Mouse (Mus musculus) heart, postnatal 14 days (tissue): ENCODE measurements around the gene St3gal5. TPM values are rescaled to one million over a fixed set of nuclear protein-coding genes. Genes with fewer than 3 reads are reported as not detected.
A peak's percentile ranks its signal among the peaks of the same experiment; 100 is the strongest.

ENCODE experiments used
- DNase-seq, 2 experiments: peaks; one replicate each; pipeline ENCODE4 v3.0.0; 2021 to 2022
- intact Hi-C: fragments of 180-260 bp; cut with DNase I; formaldehyde crosslinking; loops from one replicate; pipeline ENCODE4 v1.15.1; 2025
- total RNA-seq, 2 experiments: library from RNA; stranded (reverse); gene quantifications; 2 replicates each; pipeline ENCODE4 v1.2.3; 2021

The St3gal5 gene
- total RNA-seq, 2 experiments from 2014 or later = 43.3 to 46.0 TPM

DNA sequence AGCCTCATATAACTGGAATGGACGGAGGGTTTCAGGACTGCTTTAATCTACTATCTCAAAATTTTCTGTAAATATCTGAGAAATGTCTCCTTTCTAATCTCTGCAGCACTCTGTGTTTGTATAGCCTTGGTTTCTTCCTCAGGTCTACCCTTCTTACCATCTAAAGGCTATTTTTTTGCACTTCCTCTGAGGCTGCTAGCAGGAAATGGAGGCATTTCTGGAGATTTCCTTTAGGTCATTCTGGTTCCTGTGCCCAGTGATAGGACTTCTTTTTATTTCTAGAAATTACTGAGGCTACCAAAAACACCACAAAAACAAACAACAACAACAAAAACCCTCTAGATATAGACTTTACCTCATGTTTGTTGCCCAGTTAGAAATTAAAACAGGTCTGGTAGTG, 4.3 kb upstream of the St3gal5 start:
- DNase-seq = no peak
- intact Hi-C loops = no loop called here

DNA sequence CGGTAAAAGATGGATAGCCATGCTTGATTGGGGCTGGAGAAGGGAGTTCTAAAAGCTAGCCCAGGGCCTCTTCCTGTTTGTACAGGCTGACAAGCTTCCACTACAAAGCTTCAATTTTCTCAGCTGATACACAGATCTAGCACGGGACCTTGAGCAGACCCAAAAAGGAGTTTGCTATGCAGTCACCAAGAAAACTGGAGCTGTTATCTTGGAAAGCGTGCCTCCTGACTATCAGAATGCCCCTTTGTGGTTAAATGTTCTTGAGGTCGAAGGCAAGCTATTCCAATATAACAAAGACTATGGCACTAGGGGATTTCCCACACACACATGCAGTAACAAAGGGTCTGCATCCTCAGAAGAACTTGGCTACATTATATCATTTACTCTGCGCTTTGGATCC, 1.2 kb upstream of the St3gal5 start:
- DNase-seq = no peak
- intact Hi-C loops = loop anchor here (5.0 kb wide), 2 partner anchors 66 to 119 kb away; no protein-coding TSS in a partner anchor

DNA sequence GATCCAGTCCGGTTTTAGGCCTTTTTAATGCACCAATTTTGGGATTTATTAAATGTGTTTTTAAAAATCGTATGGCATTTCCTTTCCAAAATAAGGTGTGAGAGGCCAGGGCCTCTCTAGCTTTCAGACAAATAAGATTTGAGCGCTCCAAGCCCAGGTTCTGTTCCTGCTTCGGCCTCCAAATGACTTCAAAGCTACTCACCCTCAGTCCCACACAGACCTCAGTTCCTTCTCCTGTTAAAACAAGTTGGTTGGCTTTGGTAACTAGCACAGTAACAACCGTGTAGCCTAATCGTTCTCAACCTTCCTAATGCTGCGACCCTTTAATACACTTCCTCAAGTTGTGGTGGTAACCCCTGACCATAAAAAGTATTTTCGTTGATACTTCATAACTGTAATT, 723 bp upstream of the St3gal5 start:
- no peak for DNase-seq
- intact Hi-C loops = loop anchor here (5.0 kb wide), 2 partner anchors 66 to 119 kb away; no protein-coding TSS in a partner anchor

DNA sequence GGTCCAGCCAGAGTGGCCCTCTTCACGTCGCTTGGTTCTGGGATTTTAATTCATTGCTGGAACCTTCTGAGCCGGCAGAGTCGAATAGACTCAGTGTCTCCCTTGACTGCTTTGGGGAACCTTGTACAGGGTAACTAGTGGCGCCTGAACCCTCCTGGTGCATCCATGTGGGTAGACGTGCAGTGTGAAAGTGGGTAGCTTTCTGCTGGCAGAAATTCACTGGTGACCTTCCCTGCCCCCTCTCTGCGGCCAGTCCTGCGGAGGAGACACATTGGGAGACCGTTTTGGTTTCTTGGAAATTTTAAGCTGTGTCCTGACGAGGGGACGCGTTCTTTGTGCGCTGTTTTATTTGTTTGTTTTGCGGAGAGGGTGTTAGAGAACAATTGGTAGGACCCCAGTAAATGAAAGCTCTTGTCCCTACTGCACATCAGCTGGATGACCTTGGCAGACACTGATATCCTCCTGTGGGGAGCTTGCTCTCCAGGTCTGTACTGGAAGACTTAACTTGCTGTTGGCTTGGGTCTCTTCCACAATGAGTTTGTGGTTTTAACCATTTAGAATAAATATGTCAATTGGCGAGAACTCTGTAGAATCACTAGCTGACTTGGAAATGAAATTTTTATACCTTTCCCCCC, 746 bp downstream of the St3gal5 start:
- intact Hi-C loops = loop anchor here (2.0 to 5.0 kb wide), 3 partner anchors 64 to 169 kb away; no protein-coding TSS in a partner anchor
- peak; percentile 8 to 38 for DNase-seq

DNA sequence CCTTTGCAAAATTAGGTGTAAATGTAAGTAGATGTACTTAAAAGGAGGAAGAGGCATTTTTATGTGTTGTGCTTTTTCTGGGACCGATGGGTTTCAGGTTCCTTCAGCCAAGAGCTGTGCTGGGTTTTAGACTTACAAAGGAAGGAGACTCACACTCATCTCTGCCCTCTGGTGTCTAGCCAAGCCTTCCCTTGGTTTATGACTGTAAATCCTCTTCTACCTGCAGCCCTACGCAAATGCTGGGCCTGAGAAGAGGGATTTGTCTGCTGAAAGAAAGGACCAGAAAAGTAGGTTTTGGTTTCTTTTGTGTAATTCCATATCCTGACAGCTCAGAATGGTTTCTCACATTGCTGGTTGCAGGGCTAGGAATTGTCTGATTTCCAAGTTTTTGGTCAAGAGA, 1.3 kb downstream of the St3gal5 start:
- no peak for DNase-seq
- intact Hi-C loops = loop anchor here (2.0 to 5.0 kb wide), 3 partner anchors 64 to 170 kb away; no protein-coding TSS in a partner anchor

GRCm38 (mm10) chr6:72099281-72099680, 1.9 kb downstream of the St3gal5 start:
- intact Hi-C loops = loop anchor here (2.0 to 5.0 kb wide), 3 partner anchors 63 to 170 kb away; no protein-coding TSS in a partner anchor
- no peak for DNase-seq

DNA sequence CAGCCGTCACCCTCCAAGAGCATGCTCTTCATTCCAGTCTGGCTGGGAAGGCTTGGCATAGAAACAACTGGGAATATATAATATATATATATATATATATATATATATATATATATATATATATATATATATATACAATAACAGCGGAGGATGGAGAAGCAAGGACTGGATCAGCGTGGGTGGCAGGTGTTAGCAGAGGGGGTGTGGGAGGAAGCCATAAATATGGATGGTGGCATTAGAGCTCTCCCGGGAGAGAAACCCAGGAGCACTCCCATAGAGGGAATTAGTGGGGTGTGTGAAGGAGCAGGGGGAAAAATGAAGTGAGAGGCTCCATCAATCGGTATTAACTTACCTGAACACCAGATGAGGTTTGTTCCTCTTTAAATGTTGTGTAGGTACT, 2.8 kb downstream of the St3gal5 start:
- intact Hi-C loops = no loop called here
- no peak for DNase-seq

DNA sequence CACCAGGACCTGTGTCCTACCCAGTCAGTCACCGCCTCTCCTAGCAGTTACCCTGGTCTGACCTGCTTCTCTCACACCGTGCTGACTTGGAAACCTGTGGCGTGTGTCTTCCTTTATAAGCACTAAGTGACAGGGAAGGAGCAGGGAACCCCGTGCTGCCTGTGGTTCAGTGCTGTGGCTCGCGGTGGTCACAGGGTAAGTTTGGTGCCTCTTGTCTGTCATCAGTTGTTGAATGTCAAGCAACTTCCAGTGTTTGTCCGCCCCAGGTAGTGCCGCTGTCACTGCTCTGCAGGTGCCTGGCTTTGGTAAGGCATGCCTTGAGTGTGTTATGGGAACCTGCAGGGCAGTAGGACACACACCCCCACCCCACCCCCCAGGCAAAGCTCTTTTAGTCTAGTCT, 3.5 kb downstream of the St3gal5 start:
- no peak for DNase-seq
- intact Hi-C loops = no loop called here

- intact Hi-C loops = no loop called here
Observed at GRCm38 (mm10) chr6:72101386-72101785, 4.0 kb downstream of the St3gal5 start.

DNA sequence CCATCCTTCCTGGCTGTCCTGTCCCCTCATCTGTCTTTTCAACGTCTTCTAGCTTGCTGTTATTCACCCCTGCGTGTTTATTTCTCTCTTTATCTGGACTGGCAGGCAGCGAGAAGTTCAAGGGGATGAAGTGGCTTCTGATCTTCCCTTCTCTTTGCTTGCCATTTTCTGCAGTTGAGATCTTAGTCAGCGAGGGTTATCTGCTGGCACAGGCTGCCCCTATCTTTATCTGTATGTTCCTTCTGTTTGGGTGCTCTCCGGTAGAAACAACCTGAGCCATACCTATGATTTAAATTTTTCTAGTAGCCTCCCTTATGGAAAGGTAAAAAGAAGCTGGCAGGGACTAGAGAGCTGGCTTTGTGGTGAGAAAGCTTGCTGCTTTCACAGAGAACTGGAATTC, 4.7 kb downstream of the St3gal5 start:
- no peak for DNase-seq
- intact Hi-C loops = no loop called here

More at GRCm38 (mm10) chr6:72101386-72101785, 4.0 kb downstream of the St3gal5 start:
- DNase-seq = no peak

GRCm38 (mm10) chr6:72104534-72104933, 7.1 kb downstream of the St3gal5 start:
- intact Hi-C loops = no loop called here
- no peak for DNase-seq

- intact Hi-C loops = no loop called here
- no peak for DNase-seq
Observed at GRCm38 (mm10) chr6:72108941-72109892, 11.8 kb downstream of the St3gal5 start.

GRCm38 (mm10) chr6:72110577-72110976, 13.2 kb downstream of the St3gal5 start:
- DNase-seq = no peak
- intact Hi-C loops = no loop called here

DNA sequence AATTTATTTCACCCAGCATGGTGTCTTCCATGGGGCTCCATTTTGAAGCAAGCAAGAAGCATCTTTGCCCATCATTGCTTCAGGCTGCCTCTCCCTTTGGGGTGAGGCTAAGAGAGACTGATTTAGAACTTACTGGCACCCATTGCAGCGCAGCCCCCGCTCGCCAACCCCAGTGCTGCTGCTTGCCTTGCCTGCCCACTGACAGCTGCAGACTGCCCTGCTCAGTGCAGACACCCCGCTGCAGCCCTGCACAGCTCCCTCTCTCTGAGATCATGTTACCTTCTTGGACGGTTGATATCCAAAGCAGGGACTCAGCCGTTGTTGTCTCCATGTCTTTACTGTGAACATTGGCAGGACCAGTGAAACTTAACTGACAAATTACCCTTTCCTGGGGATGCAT, 15.2 kb downstream of the St3gal5 start:
- intact Hi-C loops = no loop called here
- no peak for DNase-seq

GRCm38 (mm10) chr6:72113093-72113702, 15.8 kb downstream of the St3gal5 start:
- no peak for DNase-seq
- intact Hi-C loops = no loop called here

DNA sequence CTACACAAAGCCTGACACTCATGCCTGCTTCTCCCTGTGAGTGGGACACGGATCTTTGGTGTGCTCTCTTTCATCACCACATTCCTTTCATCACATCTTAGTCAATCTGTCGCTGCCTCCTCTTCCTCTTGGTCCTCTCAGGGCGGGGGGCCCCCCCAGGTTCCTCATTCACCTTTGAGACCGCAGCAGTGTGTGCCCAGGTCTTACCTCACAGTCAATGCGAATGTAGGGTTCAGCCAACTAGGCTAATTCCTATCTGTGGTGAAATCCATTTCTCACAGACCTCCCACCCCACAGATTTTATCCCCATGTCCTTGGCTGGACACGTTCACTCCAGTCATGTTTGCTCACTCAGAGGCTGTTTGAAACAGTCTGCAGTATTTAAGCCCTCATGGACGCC, 17.5 kb downstream of the St3gal5 start:
- intact Hi-C loops = no loop called here
- no peak for DNase-seq

DNA sequence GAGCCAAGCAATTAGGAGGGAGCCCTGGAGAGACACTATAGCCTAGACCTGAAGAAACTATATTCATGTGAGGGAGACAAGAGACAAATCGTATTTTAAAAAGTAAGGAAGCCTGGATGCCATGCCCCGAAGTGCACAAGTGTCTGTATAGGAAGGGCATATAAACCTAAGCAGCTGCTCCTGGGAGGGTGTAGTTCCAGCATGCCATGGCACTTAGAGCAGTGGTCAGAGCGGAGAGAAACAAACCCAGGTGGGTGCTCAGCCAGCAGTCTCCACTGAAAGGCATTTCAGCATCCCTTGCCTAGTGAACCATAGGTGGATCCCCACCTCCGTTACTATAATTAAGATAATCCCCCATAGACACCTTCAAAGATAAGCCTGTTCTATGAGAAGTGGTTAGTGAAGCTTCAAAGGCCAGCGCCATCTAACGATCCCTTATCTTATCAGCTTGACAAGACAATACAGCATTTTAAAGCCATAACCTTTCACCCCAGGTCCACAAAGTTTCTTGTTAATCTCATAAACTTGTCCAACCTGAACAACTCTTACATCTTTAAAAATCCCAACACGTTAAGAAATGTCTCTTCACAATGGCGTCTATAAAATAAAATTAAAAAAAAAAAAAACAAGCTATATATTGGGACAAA, 20.1 kb downstream of the St3gal5 start:
- no peak for DNase-seq
- intact Hi-C loops = no loop called here

DNA sequence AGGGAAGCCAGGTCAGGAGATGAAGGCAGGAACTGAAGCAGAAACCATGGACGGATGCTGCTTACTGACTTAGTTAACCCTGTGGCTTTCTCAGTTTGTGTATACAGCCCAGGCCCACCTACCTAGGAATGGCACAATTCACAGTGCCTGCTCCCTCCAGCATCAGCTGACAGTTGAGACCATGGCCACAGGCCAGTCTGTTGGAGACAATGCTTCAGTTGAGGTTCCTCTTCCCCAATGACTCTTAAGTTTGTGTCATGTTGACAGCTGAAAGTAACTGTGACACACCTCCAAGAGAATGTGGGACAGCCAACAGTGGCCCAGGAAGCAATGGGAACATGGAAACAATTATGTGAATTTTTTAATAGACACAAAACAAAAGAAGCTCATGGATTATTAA, 22.5 kb downstream of the St3gal5 start:
- no peak for DNase-seq
- intact Hi-C loops = no loop called here

GRCm38 (mm10) chr6:72121301-72121700, 23.9 kb downstream of the St3gal5 start:
- intact Hi-C loops = no loop called here
- DNase-seq = peak; percentile 48 to 63

- intact Hi-C loops = no loop called here
Observed at GRCm38 (mm10) chr6:72122515-72122914, 25.1 kb downstream of the St3gal5 start.

More at GRCm38 (mm10) chr6:72122515-72122914, 25.1 kb downstream of the St3gal5 start:
- DNase-seq = no peak
